Mouse (Mus musculus) heart, postnatal 0 days (tissue): ENCODE data around the gene Ttc23.

ENCODE experiments used
- CTCF ChIP-seq: IDR thresholded peaks from 2 replicates; pipeline ENCODE4 v1.5.1; 2016; ENCODE audit warnings: antibody characterized with exemption, control low read depth, low read depth
- EP300 ChIP-seq: IDR thresholded peaks from 2 replicates; pipeline ENCODE4 v1.6.1; 2016; ENCODE audit warnings: antibody characterized with exemption, low read depth

DNA sequence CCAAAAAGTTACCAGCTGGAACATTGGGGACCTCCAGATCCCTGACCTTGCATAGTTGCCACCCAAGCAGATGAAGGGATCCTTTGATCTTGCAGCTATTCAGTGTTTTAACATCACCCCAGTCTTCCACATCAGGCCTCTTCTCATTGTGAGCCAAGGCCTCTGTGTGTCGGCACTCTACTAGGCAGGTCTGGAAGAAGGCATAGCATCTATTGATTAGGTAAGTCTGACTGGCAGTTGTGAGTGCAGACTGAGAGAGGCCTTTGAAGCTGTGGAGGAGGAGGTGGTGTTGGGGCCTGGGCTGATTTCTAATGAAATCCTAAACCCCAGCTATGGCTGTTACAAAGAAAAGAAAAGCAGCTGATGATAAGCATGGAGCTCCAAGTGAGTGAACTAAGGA is 8.0 kb downstream of the Ttc23 start:
- TF ChIP-seq CTCF, result no peak
- no peak for TF ChIP-seq EP300
